In genomic region chr1:33757491-33758041, GRCm38 (mm10) we compare ENCODE assay signal across 8 mouse cellular contexts. TPM values are rescaled to one million over a fixed set of nuclear protein-coding genes. Genes with fewer than 3 reads are reported as not detected.
DNase-seq lines count a peak whose midpoint lies in the region; ATAC-seq and TF ChIP-seq lines count a peak whose summit lies in the region.

TSS of gene Bag2 (minus strand) at chr1:33757795.

- 1% methylated on average over 54 of the region's 61 CpGs for WGBS in bone marrow, adult 2 months
- under 1% methylated on average over 57 of the region's 61 CpGs for WGBS in heart, embryonic 12.5 days
- under 1% methylated on average over 52 of the region's 61 CpGs for WGBS in kidney, embryonic 16.5 days
- WGBS in liver, postnatal 0 days (ENCODE audit: insufficient replicate concordance): 1% methylated on average over 41 of the region's 61 CpGs
- WGBS in neural tube, embryonic 14.5 days: under 1% methylated on average over 55 of the region's 61 CpGs

- H3K79me2 ChIP-seq in C2C12 (ENCODE audit: control insufficient read depth, insufficient read depth): peaks cover 50% of the 10 kb centered on the region

- peak; percentile 91 for ATAC-seq in heart, embryonic 12.5 days (ENCODE audit: insufficient number of reproducible peaks, low FRiP score)
- ATAC-seq in kidney, embryonic 16.5 days (ENCODE audit: low FRiP score, low TSS enrichment): peak; percentile 82
- ATAC-seq in liver, postnatal 0 days: peak; percentile 73
- ATAC-seq in neural tube, embryonic 14.5 days (ENCODE audit: low read depth): peak; percentile 88

- peaks cover 37% of the 10 kb centered on the region for H3K79me3 ChIP-seq in C2C12 (ENCODE audit: low read depth)

- H3K4me1 ChIP-seq in bone marrow, adult 2 months (ENCODE audit: control insufficient read depth, insufficient read depth, low read length): peaks cover 2% of the 10 kb centered on the region; the same call in 1 of the 2 replicates
- H3K4me1 ChIP-seq in embryonic fibroblast, embryonic 13.5 days (ENCODE audit: control insufficient read depth, insufficient read depth, low read length): peaks cover 4% of the 10 kb centered on the region; the same call in 1 of the 2 replicates
- peaks cover 29% of the 10 kb centered on the region for H3K4me1 ChIP-seq in heart, embryonic 12.5 days (replicated peaks)
- H3K4me1 ChIP-seq in kidney, embryonic 16.5 days (ENCODE audit: insufficient read depth, low read length): peaks cover 29% of the 10 kb centered on the region
- peaks cover 32% of the 10 kb centered on the region for H3K4me1 ChIP-seq in liver, postnatal 0 days (ENCODE audit: insufficient read depth)
- no peaks in the 10 kb centered on the region for H3K4me1 ChIP-seq in neural tube, embryonic 14.5 days (ENCODE audit: control insufficient read depth, insufficient read depth, low read length)

- DNase-seq in liver, postnatal 0 days: peak; percentile 81
- DNase-seq in testis, postnatal 14 days (ENCODE audit: low spot score): peak; percentile 72

- peak within 1 kb of the TSS; percentile 93 for H3K4me2 ChIP-seq in heart, embryonic 12.5 days
- peak within 1 kb of the TSS; percentile 82 for H3K4me2 ChIP-seq in kidney, embryonic 16.5 days (replicated peaks; ENCODE audit: low read depth, low read length)
- peak within 1 kb of the TSS; percentile 100 for H3K4me2 ChIP-seq in liver, postnatal 0 days (ENCODE audit: low read depth, low read length)
- peak within 1 kb of the TSS; percentile 97 for H3K4me2 ChIP-seq in neural tube, embryonic 14.5 days (ENCODE audit: low read depth, low read length)

- no peak for TF ChIP-seq EP300 in liver, postnatal 0 days (IDR thresholded peaks at IDR 0.05; ENCODE audit: low read depth)

- peaks cover 48% of the 10 kb centered on the region for H3K36me3 ChIP-seq in C2C12 (ENCODE audit: control insufficient read depth, insufficient read depth)
- H3K36me3 ChIP-seq in heart, embryonic 12.5 days: peaks cover 20% of the 10 kb centered on the region
- H3K36me3 ChIP-seq in kidney, embryonic 16.5 days (ENCODE audit: insufficient read depth, low read length): peaks cover 7% of the 10 kb centered on the region; the same call in 1 of the 2 replicates
- H3K36me3 ChIP-seq in liver, postnatal 0 days (replicated peaks; ENCODE audit: insufficient read depth, low read length): 0 out of 2 replicates have a peak, but pooled peaks cover 2% of the 10 kb centered on the region
- 0 out of 2 replicates have a peak, but pooled peaks cover 7% of the 10 kb centered on the region for H3K36me3 ChIP-seq in neural tube, embryonic 14.5 days (ENCODE audit: control insufficient read depth, insufficient read depth, low read length)

- H3K27ac ChIP-seq in bone marrow, adult 2 months (ENCODE audit: control insufficient read depth, insufficient read depth, low read depth, low read length, poor library complexity): peak within 1 kb of the TSS; percentile 41
- peak within 1 kb of the TSS; percentile 53 for H3K27ac ChIP-seq in embryonic fibroblast, embryonic 13.5 days (ENCODE audit: insufficient read depth, low read length)
- H3K27ac ChIP-seq in heart, embryonic 12.5 days (ENCODE audit: poor library complexity, severe bottlenecking): peak within 1 kb of the TSS; percentile 83
- H3K27ac ChIP-seq in kidney, embryonic 16.5 days (ENCODE audit: low read length): peak within 1 kb of the TSS; percentile 91
- H3K27ac ChIP-seq in liver, postnatal 0 days (ENCODE audit: low read depth): peak within 1 kb of the TSS; percentile 75
- peak within 1 kb of the TSS; percentile 55; the same call in 1 of the 2 replicates for H3K27ac ChIP-seq in neural tube, embryonic 14.5 days (ENCODE audit: low read depth, low read length)

- TF ChIP-seq CTCF in C2C12 (IDR thresholded peaks at IDR 0.05; ENCODE audit: control insufficient read depth, insufficient read depth, insufficient read length): no peak
- no peak for TF ChIP-seq CTCF in bone marrow, adult 2 months (IDR thresholded peaks at IDR 0.05; ENCODE audit: control insufficient read depth, insufficient read depth, low read length)
- no peak for TF ChIP-seq CTCF in embryonic fibroblast, embryonic 13.5 days (IDR thresholded peaks at IDR 0.05; ENCODE audit: borderline replicate concordance, insufficient read depth, low read length)
- peak; percentile 18; the same call in 1 of the 2 replicates for TF ChIP-seq CTCF in liver, postnatal 0 days (IDR thresholded peaks at IDR 0.05; ENCODE audit: low read depth)

- peak within 1 kb of the TSS; percentile 68 for H3K4me3 ChIP-seq in C2C12 (ENCODE audit: insufficient read depth, poor library complexity, severe bottlenecking)
- H3K4me3 ChIP-seq in bone marrow, adult 2 months (replicated peaks; ENCODE audit: control insufficient read depth, low read depth, low read length): peak within 1 kb of the TSS; percentile 56
- peak within 1 kb of the TSS; percentile 53 for H3K4me3 ChIP-seq in embryonic fibroblast, embryonic 13.5 days (ENCODE audit: insufficient read depth, low read length)
- peak within 1 kb of the TSS; percentile 93 for H3K4me3 ChIP-seq in heart, embryonic 12.5 days
- H3K4me3 ChIP-seq in kidney, embryonic 16.5 days (ENCODE audit: low read length): peak within 1 kb of the TSS; percentile 82
- H3K4me3 ChIP-seq in liver, postnatal 0 days (ENCODE audit: low read depth, low read length): peak within 1 kb of the TSS; percentile 79
- H3K4me3 ChIP-seq in neural tube, embryonic 14.5 days (ENCODE audit: low read depth, low read length): peak within 1 kb of the TSS; percentile 63

- H3ac ChIP-seq in C2C12 (ENCODE audit: control insufficient read depth, insufficient read length, low read depth): peak within 1 kb of the TSS; percentile 71

- peak within 1 kb of the TSS; percentile 95 for H3K9ac ChIP-seq in heart, embryonic 12.5 days
- peak within 1 kb of the TSS; percentile 92 for H3K9ac ChIP-seq in kidney, embryonic 16.5 days (replicated peaks; ENCODE audit: low read length)
- peak within 1 kb of the TSS; percentile 83 for H3K9ac ChIP-seq in liver, postnatal 0 days (replicated peaks)
- H3K9ac ChIP-seq in neural tube, embryonic 14.5 days (replicated peaks; ENCODE audit: low read depth, low read length): peak within 1 kb of the TSS; percentile 76

- no peaks in the 10 kb centered on the region for H3K27me3 ChIP-seq in C2C12 (ENCODE audit: control insufficient read depth, insufficient read depth, insufficient read length)
- no peaks in the 10 kb centered on the region for H3K27me3 ChIP-seq in heart, embryonic 12.5 days (replicated peaks)
- 0 out of 2 replicates have a peak, but pooled peaks cover 2% of the 10 kb centered on the region for H3K27me3 ChIP-seq in kidney, embryonic 16.5 days (ENCODE audit: insufficient read depth, low read length)
- H3K27me3 ChIP-seq in liver, postnatal 0 days (ENCODE audit: insufficient read depth, low read length): no peaks in the 10 kb centered on the region
- H3K27me3 ChIP-seq in neural tube, embryonic 14.5 days (ENCODE audit: control insufficient read depth, insufficient read depth, low read length): no peaks in the 10 kb centered on the region

- peak; percentile 40; the same call in 1 of the 2 replicates for TF ChIP-seq POLR2A in bone marrow, adult 2 months (IDR thresholded peaks at IDR 0.05; ENCODE audit: borderline replicate concordance, control insufficient read depth, low read depth, low read length)
- TF ChIP-seq POLR2A in embryonic fibroblast, embryonic 13.5 days (IDR thresholded peaks at IDR 0.05; ENCODE audit: low read depth, low read length): peak; percentile 44; the same call in 1 of the 2 replicates

- H3K9me3 ChIP-seq in heart, embryonic 12.5 days (replicated peaks): no peaks in the 10 kb centered on the region
- no peaks in the 10 kb centered on the region for H3K9me3 ChIP-seq in kidney, embryonic 16.5 days (ENCODE audit: low read length)
- H3K9me3 ChIP-seq in liver, postnatal 0 days (ENCODE audit: low read length): no peaks in the 10 kb centered on the region
- no peaks in the 10 kb centered on the region for H3K9me3 ChIP-seq in neural tube, embryonic 14.5 days (ENCODE audit: control insufficient read depth, low read length)

TF ChIP-seq in C2C12, 6 proteins besides CTCF, POLR2A, EP300 and RAD21:
- no peak for TF ChIP-seq MAX (IDR thresholded peaks at IDR 0.05)
- TF ChIP-seq CEBPB (IDR thresholded peaks at IDR 0.05; ENCODE audit: low read depth): no peak
- no peak for TF ChIP-seq USF1 (IDR thresholded peaks at IDR 0.05; ENCODE audit: low read depth)
- no peak for TF ChIP-seq MYOG (IDR thresholded peaks at IDR 0.05; ENCODE audit: control insufficient read depth, extremely low read depth, insufficient read length)
- no peak for TF ChIP-seq FOSL1 (IDR thresholded peaks at IDR 0.05; ENCODE audit: insufficient read depth, low read length, poor library complexity, severe bottlenecking)
- no peak for TF ChIP-seq MYOD1 (IDR thresholded peaks at IDR 0.05; ENCODE audit: control insufficient read depth, insufficient read length, low read depth)
TF ChIP-seq in C2C12: peak in this region for 0.

RNA-seq across cellular contexts. Expression of gene Bag2, which starts in this region (rescaled TPM):
- polyA plus RNA-seq in C2C12 (2012; fragmentation: generic; extraction: Trizol): 52.0 TPM
- polyA plus RNA-seq in bone marrow, adult 2 months (2011; ENCODE audit: insufficient read depth, insufficient read length, low replicate concordance, missing spikeins): 7.7 and 11.0 TPM in 2 replicates
- polyA plus RNA-seq in embryonic fibroblast, embryonic 13.5 days (2011; ENCODE audit: insufficient read length, low read depth, missing spikeins): 45.0 and 71.6 TPM in 2 replicates
- polyA plus RNA-seq in heart, embryonic 12.5 days (2016; fragmentation: Nextera tagmentation; extraction: Ambion mirVana): 80.2 and 83.1 TPM in 2 replicates
- 98.1 and 105 TPM in 2 replicates for polyA plus RNA-seq in kidney, embryonic 16.5 days (2015; fragmentation: Nextera tagmentation; extraction: Ambion mirVana)
- polyA plus RNA-seq in liver, postnatal 0 days (2015; fragmentation: Nextera tagmentation; extraction: Ambion mirVana): 12.8 and 16.0 TPM in 2 replicates
- polyA plus RNA-seq in neural tube, embryonic 14.5 days (2014; fragmentation: Nextera tagmentation; extraction: Ambion mirVana): 20.0 and 22.1 TPM in 2 replicates

Comparison
In these comparisons a context has a peak if more than half of its experiments do, and no peak if none do; other contexts are left out.
1. Peak in every context shown above with its lines: DNase-seq, ATAC-seq, H3K4me3 ChIP-seq and H3K27ac ChIP-seq.
2. H3K27ac ChIP-seq: peak in every context shown above with its lines; median percentile 91 in kidney, embryonic 16.5 days; 83 in heart, embryonic 12.5 days; 75 in liver, postnatal 0 days; 55 in neural tube, embryonic 14.5 days; 53 in embryonic fibroblast, embryonic 13.5 days; 41 in bone marrow, adult 2 months.